Mouse (Mus musculus): Measurements from ENCODE around the gene Nod1. TPM values are rescaled to one million over a fixed set of nuclear protein-coding genes. Genes with fewer than 3 reads are reported as not detected.
A peak's percentile ranks its signal among the peaks of the same experiment; 100 is the strongest.
"Not testable (repeated sequence)": the region's sequence is repeated elsewhere in the genome, so short reads cannot be mapped to it uniquely, and the experiment has no call there.

Gene Nod1
- polyA plus RNA-seq, 1 experiment from 2014 or later, result 4.5 TPM

DNA sequence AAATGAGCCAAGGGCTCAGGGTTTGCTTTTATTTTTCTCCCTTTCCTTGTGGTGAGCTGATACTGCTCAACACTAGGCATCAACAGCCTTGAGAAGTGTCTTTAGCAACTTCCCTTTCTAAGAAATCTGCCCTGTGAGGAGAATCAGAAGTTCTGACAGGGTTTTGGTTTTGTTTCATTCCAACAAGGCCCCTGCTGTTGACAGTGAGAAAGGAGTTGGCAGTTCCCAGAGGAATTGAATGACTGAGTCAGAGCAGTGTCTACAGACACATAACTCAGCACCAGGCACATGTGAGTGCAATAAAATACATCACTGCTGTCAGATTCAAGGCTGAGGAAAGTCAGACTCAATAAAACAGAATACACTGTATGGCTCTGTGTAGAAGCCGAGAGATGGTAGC lies 16.0 kb downstream of the Nod1 start:
- Histone ChIP-seq H3K4me2 (ENCODE audit: low read length) (no peak overlapping the region), H3K4me1 (replicated peaks; ENCODE audit: insufficient read depth, low read length) (no peaks in the 10 kb centered on the region), H3K4me3 (replicated peaks; ENCODE audit: low read depth, low read length) (no peak overlapping the region), H3K9me3 (replicated peaks; ENCODE audit: low read length) (no peaks in the 10 kb centered on the region), H3K9ac (ENCODE audit: low read depth, low read length) (no peak overlapping the region), H3K27ac (no peak overlapping the region), H3K27me3 (ENCODE audit: insufficient read depth, low read length) (no peaks in the 10 kb centered on the region), H3K36me3 (ENCODE audit: insufficient read depth, low read length) (no peaks in the 10 kb centered on the region)
- DNase-seq (ENCODE audit: low spot score), result peak; percentile 18
- TF ChIP-seq CTCF (IDR thresholded peaks at IDR 0.05; ENCODE audit: low read depth), result no peak
- WGBS, result 48% methylated on average over 1 of the region's 1 CpGs
- ATAC-seq (replicated peaks; ENCODE audit: low FRiP score, low read depth), result no peak

DNA sequence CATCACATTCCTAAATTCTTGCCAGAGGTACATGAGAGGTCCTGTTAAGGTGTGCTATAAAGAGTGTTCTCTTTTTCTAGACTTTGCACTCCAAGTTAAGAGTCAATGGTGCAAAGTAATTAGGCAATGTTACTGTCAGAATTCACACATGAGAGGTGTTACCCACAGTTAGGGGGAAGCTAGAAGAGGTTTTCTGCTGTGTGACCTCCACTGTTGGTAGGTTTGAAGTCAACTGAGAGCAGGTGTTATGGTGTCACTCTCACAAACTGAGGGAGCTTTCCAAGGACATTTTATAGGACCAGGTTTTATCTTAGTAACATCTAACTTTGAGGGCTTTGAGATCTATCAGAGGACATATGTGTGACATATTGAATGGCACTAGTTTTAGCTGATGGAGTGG lies 16.5 kb downstream of the Nod1 start:
- Histone ChIP-seq H3K36me3 (ENCODE audit: insufficient read depth, low read length) (no peaks in the 10 kb centered on the region), H3K9me3 (replicated peaks; ENCODE audit: low read length) (no peaks in the 10 kb centered on the region), H3K27ac (no peak overlapping the region), H3K27me3 (ENCODE audit: insufficient read depth, low read length) (no peaks in the 10 kb centered on the region), H3K4me3 (replicated peaks; ENCODE audit: low read depth, low read length) (no peak overlapping the region), H3K4me1 (replicated peaks; ENCODE audit: insufficient read depth, low read length) (no peaks in the 10 kb centered on the region), H3K4me2 (ENCODE audit: low read length) (no peak overlapping the region), H3K9ac (ENCODE audit: low read depth, low read length) (no peak overlapping the region)
- no peak for DNase-seq (ENCODE audit: low spot score)
- ATAC-seq (replicated peaks; ENCODE audit: low FRiP score, low read depth), result no peak
- no peak for TF ChIP-seq CTCF (IDR thresholded peaks at IDR 0.05; ENCODE audit: low read depth)

DNA sequence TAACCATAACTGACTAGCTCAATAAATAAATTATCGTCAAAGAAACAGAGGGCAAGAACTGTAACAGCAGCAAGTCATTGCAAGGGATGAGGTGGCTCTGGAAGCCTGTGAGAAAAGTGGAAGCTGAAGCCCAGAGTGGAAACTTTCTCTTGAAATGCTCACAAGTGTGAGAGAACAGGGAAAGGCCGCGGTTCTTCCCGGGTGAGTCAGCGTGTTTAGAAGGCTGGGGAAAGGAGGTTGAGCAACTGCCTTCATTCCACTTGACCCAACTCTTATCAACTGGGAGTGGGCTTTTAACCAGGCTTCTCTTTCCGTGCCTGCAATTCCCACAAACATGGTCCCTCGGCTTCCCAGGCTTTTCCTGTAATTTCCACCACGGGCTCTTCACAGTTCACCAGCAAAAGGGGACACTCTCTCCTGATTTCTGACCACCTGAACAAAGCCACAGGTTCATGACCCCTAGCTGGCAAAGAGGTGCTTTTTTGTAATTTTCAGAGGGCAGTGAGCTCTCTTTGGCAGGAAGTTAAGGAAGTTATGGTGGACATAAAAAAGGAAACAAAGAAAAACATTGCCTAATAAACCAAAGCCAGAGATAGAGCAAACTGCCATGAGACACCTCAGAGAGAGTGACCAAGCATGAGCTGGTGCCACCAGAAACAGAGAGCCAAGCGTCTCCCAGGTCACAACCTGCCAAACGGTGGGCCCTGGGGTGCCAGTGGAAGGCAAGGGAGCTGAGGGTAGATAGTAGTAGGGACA lies 17.6 kb downstream of the Nod1 start:
- Histone ChIP-seq H3K4me2 (ENCODE audit: low read length) (no peak overlapping the region), H3K9ac (ENCODE audit: low read depth, low read length) (no peak overlapping the region), H3K27me3 (ENCODE audit: insufficient read depth, low read length) (no peaks in the 10 kb centered on the region), H3K36me3 (ENCODE audit: insufficient read depth, low read length) (no peaks in the 10 kb centered on the region), H3K4me1 (replicated peaks; ENCODE audit: insufficient read depth, low read length) (no peaks in the 10 kb centered on the region), H3K9me3 (replicated peaks; ENCODE audit: low read length) (no peaks in the 10 kb centered on the region), H3K4me3 (replicated peaks; ENCODE audit: low read depth, low read length) (no peak overlapping the region), H3K27ac (no peak overlapping the region)
- DNase-seq (ENCODE audit: low spot score) (no peak), ATAC-seq (replicated peaks; ENCODE audit: low FRiP score, low read depth) (no peak)
- no peak for TF ChIP-seq CTCF (IDR thresholded peaks at IDR 0.05; ENCODE audit: low read depth)
- 68% methylated on average over 10 of the region's 10 CpGs for WGBS

DNA sequence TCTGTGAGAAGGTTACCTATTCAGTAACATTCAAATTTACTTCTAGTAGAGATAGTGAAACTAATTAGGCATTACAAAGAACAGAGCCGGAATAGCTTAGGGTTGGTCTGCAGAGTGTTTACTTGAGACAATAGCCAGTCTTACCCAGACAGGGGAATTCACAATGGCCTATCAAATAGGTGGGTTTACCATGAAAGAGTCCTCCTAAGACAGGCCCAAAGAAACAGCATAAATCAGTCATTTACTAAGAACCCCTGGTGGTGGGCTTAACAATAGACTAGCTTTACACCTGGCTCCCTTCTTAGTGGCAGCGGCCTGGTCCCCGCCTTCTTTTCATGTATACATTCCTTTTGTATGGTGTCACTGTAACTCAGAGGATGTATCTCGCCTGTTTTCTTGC lies 19.0 kb downstream of the Nod1 start:
- H3K9me3 ChIP-seq (replicated peaks; ENCODE audit: low read length); DNase-seq (ENCODE audit: low spot score); H3K27me3 ChIP-seq (ENCODE audit: insufficient read depth, low read length); H3K36me3 ChIP-seq (ENCODE audit: insufficient read depth, low read length); H3K4me1 ChIP-seq (replicated peaks; ENCODE audit: insufficient read depth, low read length); H3K4me2 ChIP-seq (ENCODE audit: low read length); H3K27ac ChIP-seq; H3K4me3 ChIP-seq (replicated peaks; ENCODE audit: low read depth, low read length); H3K9ac ChIP-seq (ENCODE audit: low read depth, low read length); ATAC-seq (replicated peaks; ENCODE audit: low FRiP score, low read depth): not testable (repeated sequence)
- WGBS, result 83% methylated on average over 4 of the region's 4 CpGs

DNA sequence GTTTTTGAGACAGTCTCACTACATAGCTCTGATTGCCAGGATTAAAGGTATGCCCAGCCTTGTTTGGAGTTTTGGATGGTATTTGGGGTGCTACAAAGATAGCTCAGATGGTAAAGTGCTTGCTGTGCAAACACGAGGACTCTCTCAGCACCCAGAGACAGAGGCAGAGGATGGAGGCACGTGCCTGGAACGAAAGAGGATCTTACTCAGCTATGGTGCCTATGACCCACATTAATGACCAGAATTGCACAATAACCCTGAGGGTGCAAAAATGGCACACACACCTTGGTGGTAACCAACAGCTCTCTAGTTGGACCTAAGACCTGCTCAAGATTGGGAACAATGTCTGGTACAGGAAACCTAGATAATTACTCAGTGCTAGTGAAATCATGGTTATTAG lies 19.9 kb downstream of the Nod1 start:
- Histone ChIP-seq H3K4me1 (replicated peaks; ENCODE audit: insufficient read depth, low read length) (no peaks in the 10 kb centered on the region), H3K27me3 (ENCODE audit: insufficient read depth, low read length) (no peaks in the 10 kb centered on the region), H3K36me3 (ENCODE audit: insufficient read depth, low read length) (no peaks in the 10 kb centered on the region), H3K9ac (ENCODE audit: low read depth, low read length) (no peak overlapping the region), H3K4me3 (replicated peaks; ENCODE audit: low read depth, low read length) (no peak overlapping the region), H3K27ac (no peak overlapping the region), H3K9me3 (replicated peaks; ENCODE audit: low read length) (no peaks in the 10 kb centered on the region), H3K4me2 (ENCODE audit: low read length) (no peak overlapping the region)
- ATAC-seq (replicated peaks; ENCODE audit: low FRiP score, low read depth), result no peak
- no peak for DNase-seq (ENCODE audit: low spot score)
- TF ChIP-seq CTCF (IDR thresholded peaks at IDR 0.05; ENCODE audit: low read depth), result no peak
- 93% methylated on average over 3 of the region's 3 CpGs for WGBS

DNA sequence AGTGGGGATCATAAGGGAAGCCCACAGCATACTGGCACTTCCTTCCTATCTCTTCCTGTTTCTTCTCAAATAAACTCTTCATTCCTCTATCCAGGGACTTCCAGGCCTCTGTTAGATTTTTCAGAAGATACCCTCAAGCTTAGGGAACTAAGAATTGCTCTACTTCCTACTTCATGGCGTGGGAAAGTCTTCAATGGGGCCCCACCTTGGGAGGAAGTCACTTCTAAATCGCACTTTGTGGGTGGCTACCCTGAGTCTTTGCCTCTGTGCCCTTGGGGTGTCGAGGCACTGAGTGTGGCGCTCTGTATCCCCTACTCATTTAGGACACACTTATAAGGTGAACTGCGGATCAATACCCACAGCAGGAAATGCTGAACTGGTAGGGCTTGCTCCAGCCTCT lies 23.7 kb downstream of the Nod1 start:
- H3K4me2 ChIP-seq (ENCODE audit: low read length), result no peak overlapping the region
- TF ChIP-seq CTCF (IDR thresholded peaks at IDR 0.05; ENCODE audit: low read depth), result no peak

More for the DNA sequence above, 23.7 kb downstream of the Nod1 start:
- WGBS, result 82% methylated on average over 5 of the region's 5 CpGs
- Histone ChIP-seq H3K9ac (ENCODE audit: low read depth, low read length) (no peak overlapping the region), H3K9me3 (replicated peaks; ENCODE audit: low read length) (no peaks in the 10 kb centered on the region), H3K27ac (no peak overlapping the region), H3K4me3 (replicated peaks; ENCODE audit: low read depth, low read length) (no peak overlapping the region), H3K36me3 (ENCODE audit: insufficient read depth, low read length) (no peaks in the 10 kb centered on the region), H3K27me3 (ENCODE audit: insufficient read depth, low read length) (no peaks in the 10 kb centered on the region), H3K4me1 (replicated peaks; ENCODE audit: insufficient read depth, low read length) (0 out of 2 replicates have a peak, but pooled peaks cover 6% of the 10 kb centered on the region)
- DNase-seq (ENCODE audit: low spot score) (no peak), ATAC-seq (replicated peaks; ENCODE audit: low FRiP score, low read depth) (no peak)

Measured in kidney, postnatal 0 days (tissue).